Mouse (Mus musculus) gastrocnemius, postnatal 14 days (tissue): ENCODE measurements around the gene Sema6c. TPM values are rescaled to one million over a fixed set of nuclear protein-coding genes. Genes with fewer than 3 reads are reported as not detected.
"Not testable (repeated sequence)": the region's sequence is repeated elsewhere in the genome, so short reads cannot be mapped to it uniquely, and the experiment has no call there.

Experiments used
- DNase-seq: peaks from one replicate; pipeline ENCODE4 v3.0.0; 2021; ENCODE audit warnings: mixed read lengths
- intact Hi-C: fragments of 180-260 bp; cut with DNase I; formaldehyde crosslinking; loops from one replicate; pipeline ENCODE4 v1.15.1; 2025; ENCODE audit warnings: low total_unique reads
- total RNA-seq, 2 experiments: library from RNA; stranded (reverse); gene quantifications; 2 replicates each; pipeline ENCODE4 v1.2.3; 2021

Sema6c gene
- total RNA-seq, 2 experiments from 2014 or later: 97.1 to 106 TPM

GRCm38 (mm10) chr3:95176500-95176899 lies 16.2 kb downstream of the Sema6c start:
- intact Hi-C loops: no loop called here
- DNase-seq: no peak

- no peak for DNase-seq
- intact Hi-C loops: no loop called here
Observed at GRCm38 (mm10) chr3:95177583-95177982, 17.3 kb downstream of the Sema6c start.

GRCm38 (mm10) chr3:95178948-95179347 lies 18.7 kb downstream of the Sema6c start:
- no peak for DNase-seq
- intact Hi-C loops: no loop called here

- no peak for DNase-seq
Observed at GRCm38 (mm10) chr3:95179890-95180289, 19.6 kb downstream of the Sema6c start.

GRCm38 (mm10) chr3:95181841-95182240 lies 21.6 kb downstream of the Sema6c start:
- intact Hi-C loops: no loop called here
- DNase-seq: no peak

More at GRCm38 (mm10) chr3:95179890-95180289, 19.6 kb downstream of the Sema6c start:
- intact Hi-C loops: no loop called here

- intact Hi-C loops: no loop called here
- no peak for DNase-seq
Observed at GRCm38 (mm10) chr3:95184796-95185577, 24.7 kb downstream of the Sema6c start.

- DNase-seq: no peak
- intact Hi-C loops: no loop called here
Observed at GRCm38 (mm10) chr3:95186100-95186499, 25.8 kb downstream of the Sema6c start.

- DNase-seq: no peak
- intact Hi-C loops: no loop called here
Observed at GRCm38 (mm10) chr3:95186888-95187287, 26.6 kb downstream of the Sema6c start.

GRCm38 (mm10) chr3:95194721-95195135 lies 34.5 kb downstream of the Sema6c start:
- DNase-seq: no peak

GRCm38 (mm10) chr3:95195772-95196171 lies 35.5 kb downstream of the Sema6c start:
- intact Hi-C loops: no loop called here
- no peak for DNase-seq

More at GRCm38 (mm10) chr3:95194721-95195135, 34.5 kb downstream of the Sema6c start:
- intact Hi-C loops: no loop called here

- intact Hi-C loops: no loop called here
- DNase-seq: no peak
Observed at GRCm38 (mm10) chr3:95199101-95199500, 38.8 kb downstream of the Sema6c start.

- no peak for DNase-seq
- intact Hi-C loops: loop anchor here (10.0 kb wide), 1 partner anchor 135 kb away; no protein-coding TSS in a partner anchor
Observed at GRCm38 (mm10) chr3:95200132-95200531, 39.9 kb downstream of the Sema6c start.

GRCm38 (mm10) chr3:95200562-95200961 lies 40.3 kb downstream of the Sema6c start:
- intact Hi-C loops: loop anchor here (10.0 kb wide), 1 partner anchor 136 kb away; no protein-coding TSS in a partner anchor
- no peak for DNase-seq

GRCm38 (mm10) chr3:95203880-95204279 lies 43.6 kb downstream of the Sema6c start:
- DNase-seq: no peak
- intact Hi-C loops: loop anchor here (10.0 kb wide), 1 partner anchor 139 kb away; no protein-coding TSS in a partner anchor

- intact Hi-C loops: loop anchor here (10.0 kb wide), 1 partner anchor 143 kb away; no protein-coding TSS in a partner anchor
- no peak for DNase-seq
Observed at GRCm38 (mm10) chr3:95208286-95208685, 48.0 kb downstream of the Sema6c start.

- intact Hi-C loops: no loop called here
- DNase-seq: no peak
Observed at GRCm38 (mm10) chr3:95210585-95210984, 50.3 kb downstream of the Sema6c start.

GRCm38 (mm10) chr3:95212889-95213608 lies 52.8 kb downstream of the Sema6c start:
- intact Hi-C loops, DNase-seq: not testable (repeated sequence)

GRCm38 (mm10) chr3:95213609-95213975 lies 53.3 kb downstream of the Sema6c start:
- intact Hi-C loops: no loop called here
- no peak for DNase-seq

GRCm38 (mm10) chr3:95216655-95217254 lies 56.5 kb downstream of the Sema6c start:
- intact Hi-C loops: loop anchor here (5.0 kb wide), 1 partner anchor 46 kb away; no protein-coding TSS in a partner anchor
- DNase-seq: no peak
